ENCODE assay signal across 8 mouse cellular contexts in genomic region chr7:13009143-13010004, GRCm38 (mm10). TPM values are rescaled to one million over a fixed set of nuclear protein-coding genes. Genes with fewer than 3 reads are reported as not detected.
DNase-seq lines count a peak whose midpoint lies in the region; ATAC-seq lines count a peak whose summit lies in the region.

No protein-coding gene starts in this region.

- intact Hi-C loops in left cerebral cortex, postnatal 14 days (cut with DNase I), result loop anchor here (2.0 to 5.0 kb wide), 3 partner anchors 15 to 97 kb away; no protein-coding TSS in a partner anchor

- peaks cover 4% of the 10 kb centered on the region; the same call in 1 of the 2 replicates for H3K4me1 ChIP-seq in intestine, embryonic 14.5 days (replicated peaks; ENCODE audit: control insufficient read depth, insufficient read depth, low read length)

- H3K36me3 ChIP-seq in intestine, embryonic 14.5 days (ENCODE audit: control insufficient read depth, insufficient read depth, low read length), result peaks cover 30% of the 10 kb centered on the region

- H3K27ac ChIP-seq in intestine, embryonic 14.5 days (ENCODE audit: low read depth), result peak overlapping the region; percentile 93

- under 1% methylated on average over 42 of the region's 42 CpGs for WGBS in intestine, embryonic 14.5 days

- DNase-seq in adrenal gland, adult 2 months, result peak; percentile 94
- DNase-seq in embryo, embryonic 11 days, result peak; percentile 96
- peak; percentile 87 for DNase-seq in gastrocnemius, postnatal 25 days
- DNase-seq in intestine, embryonic 14.5 days (ENCODE audit: low spot score), result peak; percentile 99
- peak; percentile 93 to 97 for DNase-seq in left cerebral cortex, postnatal 14 days (ENCODE audit: low spot score in 2 of 2)
- DNase-seq in right cerebral cortex, postnatal 14 days, result peak; percentile 91
- DNase-seq in urinary bladder, postnatal 25 days (ENCODE audit: low spot score), result peak; percentile 83

- H3K4me2 ChIP-seq in intestine, embryonic 14.5 days (ENCODE audit: low read length), result peak overlapping the region; percentile 75

- ATAC-seq in intestine, embryonic 14.5 days (replicated peaks; ENCODE audit: low FRiP score, low TSS enrichment, low read depth), result peak; percentile 87
- peak; percentile 94 for ATAC-seq in megakaryocyte-erythroid progenitor cell, adult 5-6 weeks (replicated peaks; ENCODE audit: low FRiP score, low TSS enrichment, poor library complexity, severe bottlenecking)

- H3K27me3 ChIP-seq in intestine, embryonic 14.5 days (replicated peaks; ENCODE audit: control insufficient read depth, insufficient read depth, low read length), result no peaks in the 10 kb centered on the region

- H3K4me3 ChIP-seq in intestine, embryonic 14.5 days (ENCODE audit: low read depth, low read length), result peak overlapping the region; percentile 55

- H3K9ac ChIP-seq in intestine, embryonic 14.5 days (ENCODE audit: low read length), result peak overlapping the region; percentile 74

- H3K9me3 ChIP-seq in intestine, embryonic 14.5 days (ENCODE audit: control insufficient read depth, low read length), result no peaks in the 10 kb centered on the region

RNA-seq across cellular contexts. Expression of gene Zbtb45, which starts 0.5 kb away (rescaled TPM):
- 10 to 100 TPM; 10.7 to 15.5 TPM for total RNA-seq in adrenal gland, adult 2 months (2021)
- 53.7 and 59.9 TPM in 2 replicates for polyA plus RNA-seq in adrenal gland, adult 2 months (2012; rRNA removed)
- 1 to 10 TPM; 2.7 to 4.9 TPM for total RNA-seq in gastrocnemius, postnatal 25 days (2021)
- 23.7 and 26.9 TPM in 2 replicates for polyA plus RNA-seq in intestine, embryonic 14.5 days (2014; fragmentation: Nextera tagmentation; extraction: Ambion mirVana)
- total RNA-seq in left cerebral cortex, postnatal 14 days (2021), result 10 to 100 TPM; 33.3 to 35.6 TPM
- 14.0 and 30.8 TPM in 2 replicates for total RNA-seq in megakaryocyte-erythroid progenitor cell, adult 5-6 weeks (2014; fragmentation: Nextera tagmentation)
- 5.1 and 9.2 TPM in 2 replicates for total RNA-seq in megakaryocyte-erythroid progenitor cell, adult 5-6 weeks (2017)

RNA-seq across cellular contexts. Expression of gene Trim28, which starts 10.5 kb away (rescaled TPM):
- total RNA-seq in adrenal gland, adult 2 months (2021), result 100 to 1,000 TPM; 212 to 228 TPM
- 173 and 261 TPM in 2 replicates for polyA plus RNA-seq in adrenal gland, adult 2 months (2012; rRNA removed)
- 10 to 100 TPM; 59.1 to 60.7 TPM for total RNA-seq in gastrocnemius, postnatal 25 days (2021)
- polyA plus RNA-seq in intestine, embryonic 14.5 days (2014; fragmentation: Nextera tagmentation; extraction: Ambion mirVana), result 390 and 414 TPM in 2 replicates
- total RNA-seq in left cerebral cortex, postnatal 14 days (2021), result 100 to 1,000 TPM; 218 to 223 TPM
- total RNA-seq in megakaryocyte-erythroid progenitor cell, adult 5-6 weeks (2014; fragmentation: Nextera tagmentation), result 654 and 831 TPM in 2 replicates
- 556 and 566 TPM in 2 replicates for total RNA-seq in megakaryocyte-erythroid progenitor cell, adult 5-6 weeks (2017)

RNA-seq across cellular contexts. Expression of gene Slc27a5, which starts 11.4 kb away (rescaled TPM):
- 1 to 10 TPM in 1 of 2 experiments, not detected in 1; 1.5 TPM for total RNA-seq in adrenal gland, adult 2 months (2021)
- polyA plus RNA-seq in adrenal gland, adult 2 months (2012; rRNA removed), result 0.38 TPM in 1 of 2 replicates, not detected in the other
- not detected for total RNA-seq in gastrocnemius, postnatal 25 days (2021)
- polyA plus RNA-seq in intestine, embryonic 14.5 days (2014; fragmentation: Nextera tagmentation; extraction: Ambion mirVana), result 0.38 TPM in 1 of 2 replicates, not detected in the other
- total RNA-seq in left cerebral cortex, postnatal 14 days (2021), result not detected
- not detected in 2 replicates for total RNA-seq in megakaryocyte-erythroid progenitor cell, adult 5-6 weeks (2014; fragmentation: Nextera tagmentation)
- not detected in 2 replicates for total RNA-seq in megakaryocyte-erythroid progenitor cell, adult 5-6 weeks (2017)

RNA-seq across cellular contexts. Expression of gene Chmp2a, which starts 25.2 kb away (rescaled TPM):
- 100 to 1,000 TPM; 212 to 215 TPM for total RNA-seq in adrenal gland, adult 2 months (2021)
- 37.2 and 41.9 TPM in 2 replicates for polyA plus RNA-seq in adrenal gland, adult 2 months (2012; rRNA removed)
- 10 to 100 TPM; 76.1 to 89.9 TPM for total RNA-seq in gastrocnemius, postnatal 25 days (2021)
- polyA plus RNA-seq in intestine, embryonic 14.5 days (2014; fragmentation: Nextera tagmentation; extraction: Ambion mirVana), result 157 and 161 TPM in 2 replicates
- total RNA-seq in left cerebral cortex, postnatal 14 days (2021), result 100 to 1,000 TPM; 123 to 135 TPM
- total RNA-seq in megakaryocyte-erythroid progenitor cell, adult 5-6 weeks (2014; fragmentation: Nextera tagmentation), result 159 and 192 TPM in 2 replicates
- 142 and 150 TPM in 2 replicates for total RNA-seq in megakaryocyte-erythroid progenitor cell, adult 5-6 weeks (2017)

RNA-seq across cellular contexts. Expression of gene Ube2m, which starts 28.7 kb away (rescaled TPM):
- total RNA-seq in adrenal gland, adult 2 months (2021), result 100 to 1,000 TPM; 196 to 219 TPM
- 98.5 and 122 TPM in 2 replicates for polyA plus RNA-seq in adrenal gland, adult 2 months (2012; rRNA removed)
- total RNA-seq in gastrocnemius, postnatal 25 days (2021), result 100 to 1,000 TPM; 132 to 138 TPM
- 72.7 and 124 TPM in 2 replicates for polyA plus RNA-seq in intestine, embryonic 14.5 days (2014; fragmentation: Nextera tagmentation; extraction: Ambion mirVana)
- 100 to 1,000 TPM; 207 to 218 TPM for total RNA-seq in left cerebral cortex, postnatal 14 days (2021)
- 222 and 267 TPM in 2 replicates for total RNA-seq in megakaryocyte-erythroid progenitor cell, adult 5-6 weeks (2014; fragmentation: Nextera tagmentation)
- 106 and 110 TPM in 2 replicates for total RNA-seq in megakaryocyte-erythroid progenitor cell, adult 5-6 weeks (2017)

Comparison
In these comparisons a context has a peak if more than half of its experiments do, and no peak if none do; other contexts are left out.
1. Peak in every context shown above with its lines: DNase-seq, ATAC-seq, H3K4me3 ChIP-seq and H3K27ac ChIP-seq.